Mouse (Mus musculus): Measurements from ENCODE around the gene Pcsk2.

Pcsk2 gene

GRCm38 (mm10) chr2:143610355-143611331 lies 64.7 kb downstream of the Pcsk2 start:
- TF ChIP-seq GATA4 (IDR thresholded peaks at IDR 0.05; ENCODE audit: insufficient replicate concordance, low read length), result no peak

- no peak for TF ChIP-seq GATA4 (IDR thresholded peaks at IDR 0.05; ENCODE audit: insufficient replicate concordance, low read length)
Measured at GRCm38 (mm10) chr2:143613466-143613865, 67.5 kb downstream of the Pcsk2 start.

- TF ChIP-seq GATA4 (IDR thresholded peaks at IDR 0.05; ENCODE audit: insufficient replicate concordance, low read length), result no peak
Measured at GRCm38 (mm10) chr2:143614775-143615174, 68.8 kb downstream of the Pcsk2 start.

GRCm38 (mm10) chr2:143620916-143621315 lies 75.0 kb downstream of the Pcsk2 start:
- TF ChIP-seq GATA4 (IDR thresholded peaks at IDR 0.05; ENCODE audit: insufficient replicate concordance, low read length), result no peak

- no peak for TF ChIP-seq GATA4 (IDR thresholded peaks at IDR 0.05; ENCODE audit: insufficient replicate concordance, low read length)
Measured at GRCm38 (mm10) chr2:143623916-143624315, 78.0 kb downstream of the Pcsk2 start.

GRCm38 (mm10) chr2:143643305-143643704 lies 97.3 kb downstream of the Pcsk2 start:
- TF ChIP-seq GATA4 (IDR thresholded peaks at IDR 0.05; ENCODE audit: insufficient replicate concordance, low read length), result no peak

GRCm38 (mm10) chr2:143644374-143644773 lies 98.4 kb downstream of the Pcsk2 start:
- no peak for TF ChIP-seq GATA4 (IDR thresholded peaks at IDR 0.05; ENCODE audit: insufficient replicate concordance, low read length)

- no peak for TF ChIP-seq GATA4 (IDR thresholded peaks at IDR 0.05; ENCODE audit: insufficient replicate concordance, low read length)
Measured at GRCm38 (mm10) chr2:143646001-143646400, 100.0 kb downstream of the Pcsk2 start.

GRCm38 (mm10) chr2:143654621-143655020 lies 108.7 kb downstream of the Pcsk2 start:
- no peak for TF ChIP-seq GATA4 (IDR thresholded peaks at IDR 0.05; ENCODE audit: insufficient replicate concordance, low read length)

GRCm38 (mm10) chr2:143656968-143657367 lies 111.0 kb downstream of the Pcsk2 start:
- TF ChIP-seq GATA4 (IDR thresholded peaks at IDR 0.05; ENCODE audit: insufficient replicate concordance, low read length), result no peak

GRCm38 (mm10) chr2:143666785-143667184 lies 120.8 kb downstream of the Pcsk2 start:
- TF ChIP-seq GATA4 (IDR thresholded peaks at IDR 0.05; ENCODE audit: insufficient replicate concordance, low read length), result no peak

GRCm38 (mm10) chr2:143677869-143678268 lies 131.9 kb downstream of the Pcsk2 start:
- TF ChIP-seq GATA4 (IDR thresholded peaks at IDR 0.05; ENCODE audit: insufficient replicate concordance, low read length), result no peak

GRCm38 (mm10) chr2:143679513-143679912 lies 133.6 kb downstream of the Pcsk2 start:
- no peak for TF ChIP-seq GATA4 (IDR thresholded peaks at IDR 0.05; ENCODE audit: insufficient replicate concordance, low read length)

GRCm38 (mm10) chr2:143681873-143682555 lies 136.1 kb downstream of the Pcsk2 start:
- no peak for TF ChIP-seq GATA4 (IDR thresholded peaks at IDR 0.05; ENCODE audit: insufficient replicate concordance, low read length)

- TF ChIP-seq GATA4 (IDR thresholded peaks at IDR 0.05; ENCODE audit: insufficient replicate concordance, low read length), result no peak
Measured at GRCm38 (mm10) chr2:143683513-143683912, 137.6 kb downstream of the Pcsk2 start.

- TF ChIP-seq GATA4 (IDR thresholded peaks at IDR 0.05; ENCODE audit: insufficient replicate concordance, low read length), result no peak
Measured at GRCm38 (mm10) chr2:143691244-143691643, 145.3 kb downstream of the Pcsk2 start.

Data from liver, adult (tissue).